Mouse (Mus musculus): ENCODE results near the gene Prkn. TPM values are rescaled to one million over a fixed set of nuclear protein-coding genes. Genes with fewer than 3 reads are reported as not detected.

The Prkn gene
- total and polyA plus RNA-seq, 3 experiments: 4.5 to 10.6 (median 10.3) TPM

GRCm38 (mm10) chr17:11644873-11645464, 804.8 kb downstream of the Prkn start:
- intact Hi-C loops (cut with DNase I): no loop called here
- WGBS: 88% methylated on average over 3 of the region's 3 CpGs
- H3K27me3 ChIP-seq (ENCODE audit: control insufficient read depth, insufficient read depth, low read length): no peaks in the 10 kb centered on the region
- H3K27ac ChIP-seq: no peak overlapping the region
- H3K36me3 ChIP-seq (ENCODE audit: control insufficient read depth, insufficient read depth, low read length): no peaks in the 10 kb centered on the region
- no peaks in the 10 kb centered on the region for H3K4me1 ChIP-seq (ENCODE audit: control insufficient read depth, insufficient read depth, low read length)
- DNase-seq: no peak
- no peaks in the 10 kb centered on the region for H3K79me2 ChIP-seq (replicated peaks; ENCODE audit: control insufficient read depth, insufficient read depth, low read length)
- H3K4me3 ChIP-seq: no peak overlapping the region
- TF ChIP-seq POLR2A (IDR thresholded peaks at IDR 0.05; ENCODE audit: insufficient read depth, low read depth, low read length): no peak
- H3K9ac ChIP-seq (ENCODE audit: low read depth, low read length): no peak overlapping the region

DNA sequence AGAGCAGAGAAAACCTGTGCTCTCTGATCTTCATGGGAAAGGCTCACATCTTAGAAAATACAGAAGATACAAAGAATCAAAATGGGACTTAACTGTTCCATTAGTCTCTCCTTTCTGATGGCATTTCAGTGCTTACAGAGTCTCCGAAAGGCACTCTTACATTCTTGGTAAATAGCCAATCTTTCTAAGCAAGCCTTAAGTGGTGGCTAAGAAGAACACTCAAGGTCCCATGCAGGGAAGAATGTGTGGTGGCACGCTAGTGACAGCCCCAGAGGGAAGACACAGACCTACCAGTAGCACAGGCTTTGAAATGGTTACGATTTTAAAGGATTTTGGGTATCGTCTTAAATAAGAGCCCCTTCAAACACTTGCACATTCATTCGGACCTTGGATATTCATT, 816.2 kb downstream of the Prkn start:
- Histone ChIP-seq H3K36me3 (ENCODE audit: control insufficient read depth, insufficient read depth, low read length) (no peaks in the 10 kb centered on the region), H3K27ac (no peak overlapping the region), H3K79me2 (replicated peaks; ENCODE audit: control insufficient read depth, insufficient read depth, low read length) (no peaks in the 10 kb centered on the region), H3K9ac (ENCODE audit: low read depth, low read length) (no peak overlapping the region), H3K4me1 (ENCODE audit: control insufficient read depth, insufficient read depth, low read length) (no peaks in the 10 kb centered on the region), H3K27me3 (ENCODE audit: control insufficient read depth, insufficient read depth, low read length) (no peaks in the 10 kb centered on the region), H3K4me3 (no peak overlapping the region)
- TF ChIP-seq CTCF (IDR thresholded peaks at IDR 0.05): no peak
- TF ChIP-seq EP300 (IDR thresholded peaks at IDR 0.05; ENCODE audit: insufficient read depth, low read depth, low read length): no peak
- no peak for TF ChIP-seq POLR2A (IDR thresholded peaks at IDR 0.05; ENCODE audit: insufficient read depth, low read depth, low read length)
- whole genome bisulfite sequencing: 71% methylated on average over 5 of the region's 5 CpGs
- intact Hi-C loops (cut with DNase I): no loop called here
- DNase-seq: no peak

GRCm38 (mm10) chr17:11656878-11657277, 816.7 kb downstream of the Prkn start:
- intact Hi-C loops (cut with DNase I): no loop called here
- no peak overlapping the region for H3K4me3 ChIP-seq
- WGBS: 72% methylated on average over 3 of the region's 3 CpGs
- H3K27ac ChIP-seq: no peak overlapping the region
- no peaks in the 10 kb centered on the region for H3K4me1 ChIP-seq (ENCODE audit: control insufficient read depth, insufficient read depth, low read length)
- H3K36me3 ChIP-seq (ENCODE audit: control insufficient read depth, insufficient read depth, low read length): no peaks in the 10 kb centered on the region
- TF ChIP-seq POLR2A (IDR thresholded peaks at IDR 0.05; ENCODE audit: insufficient read depth, low read depth, low read length) (no peak), EP300 (IDR thresholded peaks at IDR 0.05; ENCODE audit: insufficient read depth, low read depth, low read length) (no peak), CTCF (IDR thresholded peaks at IDR 0.05) (no peak)
- DNase-seq: no peak
- no peaks in the 10 kb centered on the region for H3K27me3 ChIP-seq (ENCODE audit: control insufficient read depth, insufficient read depth, low read length)
- H3K79me2 ChIP-seq (replicated peaks; ENCODE audit: control insufficient read depth, insufficient read depth, low read length): no peaks in the 10 kb centered on the region
- H3K9ac ChIP-seq (ENCODE audit: low read depth, low read length): no peak overlapping the region

DNA sequence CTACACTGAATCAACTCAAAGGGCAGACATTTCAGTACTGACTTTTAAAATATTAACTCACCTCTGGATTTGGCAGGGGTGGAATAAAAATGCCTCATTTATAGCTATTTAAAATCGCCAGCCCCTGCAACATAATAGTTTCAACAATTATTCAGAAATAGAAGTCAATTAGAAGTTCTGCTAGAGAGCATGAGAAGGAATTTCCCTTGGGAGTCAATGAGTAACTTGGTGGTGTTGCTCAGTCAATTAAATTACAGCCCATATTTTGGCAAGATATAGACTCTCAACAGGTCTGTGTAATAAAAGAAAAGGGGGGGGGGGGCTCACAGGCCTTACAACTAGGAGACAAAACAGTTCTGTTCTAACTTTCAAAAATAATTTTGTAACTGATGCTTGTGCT, 821.7 kb downstream of the Prkn start:
- TF ChIP-seq POLR2A (IDR thresholded peaks at IDR 0.05; ENCODE audit: insufficient read depth, low read depth, low read length) (no peak), EP300 (IDR thresholded peaks at IDR 0.05; ENCODE audit: insufficient read depth, low read depth, low read length) (no peak), CTCF (IDR thresholded peaks at IDR 0.05) (no peak)
- Histone ChIP-seq H3K36me3 (ENCODE audit: control insufficient read depth, insufficient read depth, low read length) (no peaks in the 10 kb centered on the region), H3K9ac (ENCODE audit: low read depth, low read length) (no peak overlapping the region), H3K4me3 (no peak overlapping the region), H3K79me2 (replicated peaks; ENCODE audit: control insufficient read depth, insufficient read depth, low read length) (no peaks in the 10 kb centered on the region), H3K27me3 (ENCODE audit: control insufficient read depth, insufficient read depth, low read length) (no peaks in the 10 kb centered on the region), H3K27ac (no peak overlapping the region), H3K4me1 (ENCODE audit: control insufficient read depth, insufficient read depth, low read length) (no peaks in the 10 kb centered on the region)
- 87% methylated on average over 1 of the region's 1 CpGs for WGBS
- no peak for DNase-seq
- intact Hi-C loops (cut with DNase I): no loop called here

DNA sequence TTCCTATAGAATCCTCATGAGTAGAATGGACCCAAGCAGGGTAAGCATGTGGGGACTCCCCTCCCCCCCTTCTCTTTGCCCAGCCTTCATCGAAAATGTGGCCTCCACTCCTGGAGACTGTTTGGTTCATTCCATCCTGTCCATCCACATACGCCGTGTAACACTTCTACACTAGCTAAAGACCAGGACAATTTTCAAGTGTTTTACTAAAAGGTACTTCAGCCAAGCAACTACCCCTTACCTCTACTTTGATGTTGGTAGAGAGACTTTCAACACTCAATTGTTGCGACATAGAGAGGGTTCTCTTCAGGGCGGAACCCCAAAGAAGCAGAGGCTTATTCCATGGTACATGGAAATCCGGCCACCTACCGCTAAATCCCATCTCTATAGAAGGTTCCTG, 823.3 kb downstream of the Prkn start:
- Histone ChIP-seq H3K9ac (ENCODE audit: low read depth, low read length) (no peak overlapping the region), H3K4me1 (ENCODE audit: control insufficient read depth, insufficient read depth, low read length) (no peaks in the 10 kb centered on the region), H3K27ac (no peak overlapping the region), H3K27me3 (ENCODE audit: control insufficient read depth, insufficient read depth, low read length) (no peaks in the 10 kb centered on the region), H3K79me2 (replicated peaks; ENCODE audit: control insufficient read depth, insufficient read depth, low read length) (no peaks in the 10 kb centered on the region), H3K4me3 (no peak overlapping the region), H3K36me3 (ENCODE audit: control insufficient read depth, insufficient read depth, low read length) (no peaks in the 10 kb centered on the region)
- no peak for DNase-seq
- intact Hi-C loops (cut with DNase I): no loop called here
- TF ChIP-seq EP300 (IDR thresholded peaks at IDR 0.05; ENCODE audit: insufficient read depth, low read depth, low read length) (no peak), POLR2A (IDR thresholded peaks at IDR 0.05; ENCODE audit: insufficient read depth, low read depth, low read length) (no peak), CTCF (IDR thresholded peaks at IDR 0.05) (no peak)
- 87% methylated on average over 7 of the region's 7 CpGs for WGBS

GRCm38 (mm10) chr17:11664610-11665345, 824.6 kb downstream of the Prkn start:
- intact Hi-C loops (cut with DNase I): no loop called here
- Histone ChIP-seq H3K79me2 (replicated peaks; ENCODE audit: control insufficient read depth, insufficient read depth, low read length) (no peaks in the 10 kb centered on the region), H3K27ac (no peak overlapping the region), H3K27me3 (ENCODE audit: control insufficient read depth, insufficient read depth, low read length) (no peaks in the 10 kb centered on the region), H3K4me3 (no peak overlapping the region), H3K9ac (ENCODE audit: low read depth, low read length) (no peak overlapping the region), H3K36me3 (ENCODE audit: control insufficient read depth, insufficient read depth, low read length) (no peaks in the 10 kb centered on the region), H3K4me1 (ENCODE audit: control insufficient read depth, insufficient read depth, low read length) (no peaks in the 10 kb centered on the region)
- no peak for DNase-seq
- TF ChIP-seq CTCF (IDR thresholded peaks at IDR 0.05) (no peak), POLR2A (IDR thresholded peaks at IDR 0.05; ENCODE audit: insufficient read depth, low read depth, low read length) (no peak), EP300 (IDR thresholded peaks at IDR 0.05; ENCODE audit: insufficient read depth, low read depth, low read length) (no peak)
- 39% methylated on average over 20 of the region's 20 CpGs for WGBS
